Mouse (Mus musculus): ENCODE measurements around the gene Prkce. TPM values are rescaled to one million over a fixed set of nuclear protein-coding genes. Genes with fewer than 3 reads are reported as not detected.
A peak's percentile ranks its signal among the peaks of the same experiment; 100 is the strongest.

Gene Prkce
- polyA plus RNA-seq, 1 experiment from 2014 or later = 4.4 TPM

- no peak overlapping the region for H3K4me3 ChIP-seq
- WGBS = 86% methylated on average over 10 of the region's 10 CpGs
- no peak overlapping the region for H3K27ac ChIP-seq
- DNase-seq (ENCODE audit: low spot score) = no peak
- no peaks in the 10 kb centered on the region for H3K36me3 ChIP-seq
- no peaks in the 10 kb centered on the region for H3K9me3 ChIP-seq
- no peaks in the 10 kb centered on the region for H3K27me3 ChIP-seq (ENCODE audit: insufficient read depth, poor library complexity, severe bottlenecking)
- H3K4me1 ChIP-seq (replicated peaks) = peaks cover 20% of the 10 kb centered on the region
Observed at GRCm38 (mm10) chr17:86535096-86535495, 367.5 kb downstream of the Prkce start.

GRCm38 (mm10) chr17:86535827-86536656 lies 368.5 kb downstream of the Prkce start:
- peak; percentile 65 for DNase-seq (ENCODE audit: low spot score)
- Histone ChIP-seq H3K4me3 (no peak overlapping the region), H3K36me3 (no peaks in the 10 kb centered on the region), H3K4me1 (replicated peaks) (peaks cover 16% of the 10 kb centered on the region), H3K9me3 (no peaks in the 10 kb centered on the region), H3K27me3 (ENCODE audit: insufficient read depth, poor library complexity, severe bottlenecking) (no peaks in the 10 kb centered on the region), H3K27ac (peak overlapping the region; percentile 66)
- 50% methylated on average over 22 of the region's 22 CpGs for WGBS

GRCm38 (mm10) chr17:86539881-86540430 lies 372.4 kb downstream of the Prkce start:
- H3K4me1 ChIP-seq (replicated peaks) = peaks cover 5% of the 10 kb centered on the region; the same call in 1 of the 2 replicates
- WGBS = 90% methylated on average over 18 of the region's 18 CpGs
- no peak for DNase-seq (ENCODE audit: low spot score)
- H3K9me3 ChIP-seq = no peaks in the 10 kb centered on the region
- no peaks in the 10 kb centered on the region for H3K27me3 ChIP-seq (ENCODE audit: insufficient read depth, poor library complexity, severe bottlenecking)
- H3K4me3 ChIP-seq = no peak overlapping the region
- no peaks in the 10 kb centered on the region for H3K36me3 ChIP-seq
- H3K27ac ChIP-seq = no peak overlapping the region

GRCm38 (mm10) chr17:86546529-86546928 lies 378.9 kb downstream of the Prkce start:
- peaks cover 7% of the 10 kb centered on the region; the same call in 1 of the 2 replicates for H3K4me1 ChIP-seq (replicated peaks)
- H3K27me3 ChIP-seq (ENCODE audit: insufficient read depth, poor library complexity, severe bottlenecking) = no peaks in the 10 kb centered on the region
- no peak overlapping the region for H3K4me3 ChIP-seq
- DNase-seq (ENCODE audit: low spot score) = no peak
- no peaks in the 10 kb centered on the region for H3K9me3 ChIP-seq
- no peaks in the 10 kb centered on the region for H3K36me3 ChIP-seq
- H3K27ac ChIP-seq = no peak overlapping the region
- WGBS = 53% methylated on average over 7 of the region's 7 CpGs

GRCm38 (mm10) chr17:86549128-86549527 lies 381.5 kb downstream of the Prkce start:
- WGBS = 92% methylated on average over 10 of the region's 10 CpGs
- peaks cover 10% of the 10 kb centered on the region; the same call in 1 of the 2 replicates for H3K4me1 ChIP-seq (replicated peaks)
- H3K4me3 ChIP-seq = no peak overlapping the region
- no peaks in the 10 kb centered on the region for H3K36me3 ChIP-seq
- DNase-seq (ENCODE audit: low spot score) = no peak
- no peaks in the 10 kb centered on the region for H3K9me3 ChIP-seq
- no peaks in the 10 kb centered on the region for H3K27me3 ChIP-seq (ENCODE audit: insufficient read depth, poor library complexity, severe bottlenecking)
- H3K27ac ChIP-seq = no peak overlapping the region

GRCm38 (mm10) chr17:86551561-86551960 lies 384.0 kb downstream of the Prkce start:
- WGBS = 88% methylated on average over 10 of the region's 10 CpGs

GRCm38 (mm10) chr17:86551995-86552394 lies 384.4 kb downstream of the Prkce start:
- Histone ChIP-seq H3K4me3 (no peak overlapping the region), H3K9me3 (no peaks in the 10 kb centered on the region), H3K27ac (no peak overlapping the region), H3K27me3 (ENCODE audit: insufficient read depth, poor library complexity, severe bottlenecking) (no peaks in the 10 kb centered on the region), H3K36me3 (no peaks in the 10 kb centered on the region), H3K4me1 (replicated peaks) (0 out of 2 replicates have a peak, but pooled peaks cover 3% of the 10 kb centered on the region)
- DNase-seq (ENCODE audit: low spot score) = no peak
- 87% methylated on average over 6 of the region's 6 CpGs for WGBS

More at GRCm38 (mm10) chr17:86551561-86551960, 384.0 kb downstream of the Prkce start:
- H3K4me1 ChIP-seq (replicated peaks) = 0 out of 2 replicates have a peak, but pooled peaks cover 3% of the 10 kb centered on the region
- H3K36me3 ChIP-seq = no peaks in the 10 kb centered on the region
- no peak for DNase-seq (ENCODE audit: low spot score)
- H3K27me3 ChIP-seq (ENCODE audit: insufficient read depth, poor library complexity, severe bottlenecking) = no peaks in the 10 kb centered on the region
- no peak overlapping the region for H3K4me3 ChIP-seq
- no peak overlapping the region for H3K27ac ChIP-seq
- no peaks in the 10 kb centered on the region for H3K9me3 ChIP-seq

GRCm38 (mm10) chr17:86559206-86559891 lies 391.8 kb downstream of the Prkce start:
- 78% methylated on average over 15 of the region's 15 CpGs for WGBS
- no peak for DNase-seq (ENCODE audit: low spot score)
- Histone ChIP-seq H3K36me3 (no peaks in the 10 kb centered on the region), H3K27ac (no peak overlapping the region), H3K9me3 (no peaks in the 10 kb centered on the region), H3K4me3 (no peak overlapping the region), H3K27me3 (ENCODE audit: insufficient read depth, poor library complexity, severe bottlenecking) (no peaks in the 10 kb centered on the region), H3K4me1 (replicated peaks) (peaks cover 2% of the 10 kb centered on the region; the same call in 1 of the 2 replicates)

- no peak overlapping the region for H3K4me3 ChIP-seq
- H3K9me3 ChIP-seq = no peaks in the 10 kb centered on the region
- no peaks in the 10 kb centered on the region for H3K27me3 ChIP-seq (ENCODE audit: insufficient read depth, poor library complexity, severe bottlenecking)
- WGBS = 82% methylated on average over 3 of the region's 3 CpGs
- H3K4me1 ChIP-seq (replicated peaks) = peaks cover 2% of the 10 kb centered on the region; the same call in 1 of the 2 replicates
- no peak for DNase-seq (ENCODE audit: low spot score)
- H3K27ac ChIP-seq = no peak overlapping the region
- no peaks in the 10 kb centered on the region for H3K36me3 ChIP-seq
Observed at GRCm38 (mm10) chr17:86560499-86560898, 392.9 kb downstream of the Prkce start.

GRCm38 (mm10) chr17:86570491-86570890 lies 402.9 kb downstream of the Prkce start:
- Histone ChIP-seq H3K4me1 (replicated peaks) (no peaks in the 10 kb centered on the region), H3K9me3 (no peaks in the 10 kb centered on the region), H3K36me3 (no peaks in the 10 kb centered on the region), H3K27me3 (ENCODE audit: insufficient read depth, poor library complexity, severe bottlenecking) (no peaks in the 10 kb centered on the region), H3K4me3 (no peak overlapping the region), H3K27ac (no peak overlapping the region)
- 85% methylated on average over 5 of the region's 5 CpGs for WGBS
- no peak for DNase-seq (ENCODE audit: low spot score)

GRCm38 (mm10) chr17:86571266-86571665 lies 403.7 kb downstream of the Prkce start:
- Histone ChIP-seq H3K4me3 (no peak overlapping the region), H3K9me3 (no peaks in the 10 kb centered on the region), H3K36me3 (no peaks in the 10 kb centered on the region), H3K27ac (no peak overlapping the region), H3K4me1 (replicated peaks) (no peaks in the 10 kb centered on the region), H3K27me3 (ENCODE audit: insufficient read depth, poor library complexity, severe bottlenecking) (no peaks in the 10 kb centered on the region)
- no peak for DNase-seq (ENCODE audit: low spot score)
- 88% methylated on average over 3 of the region's 3 CpGs for WGBS

GRCm38 (mm10) chr17:86572136-86572535 lies 404.6 kb downstream of the Prkce start:
- Histone ChIP-seq H3K27me3 (ENCODE audit: insufficient read depth, poor library complexity, severe bottlenecking) (no peaks in the 10 kb centered on the region), H3K36me3 (no peaks in the 10 kb centered on the region), H3K4me1 (replicated peaks) (no peaks in the 10 kb centered on the region), H3K9me3 (no peaks in the 10 kb centered on the region), H3K27ac (no peak overlapping the region), H3K4me3 (no peak overlapping the region)
- WGBS = 88% methylated on average over 6 of the region's 6 CpGs
- DNase-seq (ENCODE audit: low spot score) = no peak

GRCm38 (mm10) chr17:86572576-86572975 lies 405.0 kb downstream of the Prkce start:
- DNase-seq (ENCODE audit: low spot score) = no peak
- H3K9me3 ChIP-seq = no peaks in the 10 kb centered on the region
- H3K36me3 ChIP-seq = no peaks in the 10 kb centered on the region
- no peaks in the 10 kb centered on the region for H3K27me3 ChIP-seq (ENCODE audit: insufficient read depth, poor library complexity, severe bottlenecking)
- H3K4me1 ChIP-seq (replicated peaks) = no peaks in the 10 kb centered on the region
- no peak overlapping the region for H3K27ac ChIP-seq
- H3K4me3 ChIP-seq = no peak overlapping the region
- whole genome bisulfite sequencing = 76% methylated on average over 8 of the region's 8 CpGs
